Mouse (Mus musculus): ENCODE data around the gene Klf5. TPM values are rescaled to one million over a fixed set of nuclear protein-coding genes. Genes with fewer than 3 reads are reported as not detected.

The Klf5 gene
- 11.1 and 13.3 TPM in 2 replicates for polyA plus RNA-seq (2012; ENCODE audit: low replicate concordance)

DNA sequence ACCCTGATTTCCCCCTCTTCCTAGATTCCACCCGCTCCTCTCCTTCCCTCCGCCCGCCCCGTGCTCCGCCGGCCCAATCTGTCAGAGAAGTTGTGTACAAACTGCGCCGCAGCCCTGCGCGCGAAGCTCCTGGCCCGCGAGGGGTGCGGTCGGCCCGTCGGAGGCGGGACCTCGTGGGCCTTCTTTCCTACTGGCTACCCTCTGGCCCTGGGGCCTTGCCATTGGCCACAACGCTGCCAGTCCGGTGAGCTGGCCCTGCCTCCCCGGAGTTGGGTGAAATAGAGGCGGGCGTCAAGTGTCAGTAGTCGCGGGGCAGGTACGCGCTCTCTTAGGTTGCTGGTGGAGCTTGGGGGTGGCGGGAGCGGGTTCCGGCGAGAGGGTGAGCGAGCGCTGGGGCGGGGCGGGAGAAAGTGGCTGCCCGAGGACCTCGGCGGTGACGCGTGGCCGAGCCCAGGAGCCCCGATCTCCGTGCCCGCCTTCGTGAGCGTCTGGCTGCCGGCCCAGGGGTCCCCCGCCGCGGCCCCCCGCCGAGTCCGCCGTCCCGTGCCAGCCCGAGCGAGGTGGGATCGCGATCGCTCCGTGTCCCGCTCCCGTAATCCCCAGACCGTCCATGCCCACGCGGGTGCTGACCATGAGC lies at the start of gene Klf5:
Gene Klf5 (plus strand): TSS at position 307 of the 637 bp plus-strand sequence.

Other genes starting within 250 kb of the Klf5 start
- gene Pibf1, start 199.3 kb upstream of the Klf5 start, polyA plus RNA-seq (2012; ENCODE audit: low replicate concordance), result 0.21 and 1.2 TPM in 2 replicates
- 20.9 and 27.2 TPM in 2 replicates for gene Dis3, start 198.9 kb upstream of the Klf5 start, polyA plus RNA-seq (2012; ENCODE audit: low replicate concordance)